Mouse (Mus musculus) ZHBTc4 (cell line): Measurements from ENCODE around the gene Srr.
A peak's percentile ranks its signal among the peaks of the same experiment; 100 is the strongest.

Source experiments
- DNase-seq: peaks from one replicate; pipeline ENCODE4 v3.0.0-alpha.2; 2011; ENCODE audit warnings: low read depth, low spot score

The Srr gene

DNA sequence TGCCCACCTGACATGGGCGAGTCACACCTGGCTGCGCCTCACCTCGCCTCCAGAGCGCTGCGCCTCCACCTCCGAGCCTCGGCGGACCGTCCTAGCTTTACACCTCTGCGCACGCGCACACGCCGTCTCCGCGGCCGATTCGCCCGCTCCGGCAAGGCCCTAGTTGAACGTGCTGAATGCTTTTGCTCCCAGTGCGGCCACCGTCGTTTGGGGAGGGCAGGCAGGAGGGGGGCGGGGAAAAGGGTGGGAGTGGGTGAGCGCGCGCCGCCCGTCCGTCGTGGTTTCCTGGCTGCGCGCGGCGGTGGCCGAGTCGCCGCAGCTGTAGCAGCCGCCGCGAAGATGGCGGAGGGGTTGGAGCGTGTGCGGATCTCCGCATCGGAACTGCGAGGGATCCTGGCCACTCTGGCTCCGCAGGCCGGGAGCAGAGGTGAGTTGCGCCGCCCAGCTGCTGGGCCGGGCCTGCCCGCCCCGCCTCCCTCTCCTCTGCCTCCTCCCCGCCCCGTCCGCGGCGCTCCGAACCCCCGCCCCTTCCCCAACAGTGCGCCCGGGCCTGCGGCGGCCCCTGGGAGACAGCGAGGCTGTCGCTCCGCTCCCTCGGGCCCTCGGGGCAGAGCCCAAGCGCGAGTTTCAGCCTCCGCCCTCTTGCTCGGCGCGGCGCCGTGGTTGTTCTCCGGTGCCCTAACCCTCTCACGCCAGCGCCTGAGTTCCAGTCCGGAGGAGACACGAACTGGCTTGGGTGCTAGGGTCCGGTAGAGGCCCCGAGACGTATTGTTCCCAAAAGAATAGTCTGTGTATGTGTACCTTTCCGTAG lies at the start of gene Srr, which contains the start of gene Smg6:
Srr (minus strand) TSS at position 372 of the 811 bp plus-strand sequence.
Smg6 (plus strand) TSS at position 247 of the 811 bp plus-strand sequence.
- peak; percentile 99 for DNase-seq

DNA sequence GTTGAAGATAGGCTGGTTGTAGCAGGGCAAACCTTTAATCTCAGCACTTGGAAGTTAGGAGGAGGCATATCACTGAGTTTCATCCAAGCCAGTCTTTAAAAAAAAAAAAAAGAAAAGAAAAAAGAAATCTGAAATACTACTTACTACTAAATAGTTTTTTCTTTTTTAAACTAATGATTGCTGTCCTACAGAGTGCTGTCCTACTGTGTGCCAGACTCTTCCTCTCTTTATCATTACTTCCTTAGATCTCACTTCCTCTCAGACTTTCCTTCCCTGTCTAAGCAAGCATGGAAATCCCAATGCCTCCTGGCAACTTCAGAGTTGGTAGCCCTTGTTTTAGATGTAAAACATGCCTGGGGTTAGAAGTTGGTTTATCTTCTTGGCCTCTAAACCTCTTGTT lies 48.9 kb upstream of the Srr start:
- DNase-seq, result no peak

DNA sequence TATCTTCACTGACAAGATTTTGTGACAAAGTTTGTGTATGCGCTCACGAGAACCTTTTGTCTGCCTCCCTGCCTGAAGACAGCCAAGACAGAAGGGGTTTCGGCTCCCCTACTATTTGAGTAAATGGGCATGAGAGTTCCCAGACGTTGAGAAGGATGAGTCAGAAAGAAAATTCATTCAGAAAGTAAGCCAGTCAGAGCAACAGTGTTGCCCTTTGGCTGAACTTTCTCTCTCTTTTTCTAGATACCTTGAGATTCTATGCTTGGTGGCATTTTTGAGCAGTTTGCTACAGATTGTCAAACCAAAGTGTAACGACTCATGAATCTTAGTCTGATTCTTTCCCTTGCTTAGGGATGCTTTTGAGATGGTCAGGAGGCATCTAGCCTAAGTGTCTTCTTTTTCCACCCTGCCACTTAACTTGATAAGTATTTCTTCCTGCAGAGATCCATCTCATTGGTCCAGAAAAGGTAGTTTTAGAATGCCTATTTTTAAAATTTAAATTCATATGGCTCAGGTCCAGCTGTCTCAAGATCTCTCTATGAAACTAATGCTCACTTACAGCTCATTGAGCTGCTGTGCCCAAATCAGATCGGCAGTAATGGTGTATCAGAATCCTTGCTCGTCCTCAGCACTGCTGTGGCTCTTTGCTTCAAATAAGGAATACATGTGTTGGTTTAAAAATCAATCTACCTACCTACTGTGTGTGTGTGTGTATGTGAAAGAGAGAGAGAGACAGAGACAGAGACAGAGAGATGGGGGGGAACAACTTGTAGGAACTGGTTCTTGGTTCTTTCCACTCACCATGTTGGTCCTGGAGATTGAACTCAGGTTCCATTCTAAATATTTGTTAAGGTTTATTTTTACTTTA lies 47.8 kb upstream of the Srr start:
- DNase-seq, result no peak

DNA sequence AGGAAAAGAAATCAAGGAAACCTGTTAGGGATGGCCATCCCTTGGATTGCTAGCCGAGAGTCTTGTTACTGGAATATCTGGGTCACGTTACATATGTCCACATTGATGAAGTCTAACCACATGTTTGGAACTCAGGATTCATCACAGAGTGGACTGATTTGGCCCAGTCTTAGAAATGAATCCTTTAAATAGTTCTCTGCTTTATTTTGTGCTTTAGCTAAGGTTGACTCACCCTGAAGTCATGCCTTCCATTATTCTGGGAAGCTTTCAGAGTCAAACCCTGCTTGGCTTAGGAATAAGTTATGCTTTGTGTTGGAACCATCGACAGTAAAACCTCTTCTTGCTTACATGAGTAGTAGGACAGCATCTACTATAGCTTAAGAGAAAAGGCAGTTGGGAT lies 39.8 kb upstream of the Srr start:
- no peak for DNase-seq

DNA sequence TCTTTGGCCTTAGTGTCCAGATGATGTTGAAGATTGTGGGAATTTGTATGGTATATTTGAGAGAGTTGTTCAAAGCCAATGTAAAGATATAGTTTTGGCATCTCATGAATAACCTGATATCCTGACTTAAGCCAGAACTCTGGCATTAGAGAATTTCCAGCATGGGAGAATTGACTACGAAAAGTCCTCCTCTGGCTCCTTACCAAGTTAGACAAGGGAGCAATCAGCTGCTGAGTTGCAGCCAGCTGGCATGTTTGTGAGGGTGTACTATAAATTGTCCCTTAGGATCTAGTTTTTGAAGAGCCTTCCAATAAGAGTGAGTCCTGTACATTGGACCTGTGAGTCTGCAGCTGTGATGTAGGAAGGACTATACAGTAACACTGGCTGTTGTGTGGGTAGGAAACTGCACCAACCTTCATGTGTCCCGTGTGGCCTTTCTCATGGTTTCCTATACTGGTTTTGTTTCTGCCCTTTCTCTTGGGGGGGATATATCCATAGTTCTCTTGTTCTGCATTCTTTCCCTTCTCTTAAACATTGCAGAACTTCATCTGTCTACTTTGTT lies 37.2 kb upstream of the Srr start:
- no peak for DNase-seq

DNA sequence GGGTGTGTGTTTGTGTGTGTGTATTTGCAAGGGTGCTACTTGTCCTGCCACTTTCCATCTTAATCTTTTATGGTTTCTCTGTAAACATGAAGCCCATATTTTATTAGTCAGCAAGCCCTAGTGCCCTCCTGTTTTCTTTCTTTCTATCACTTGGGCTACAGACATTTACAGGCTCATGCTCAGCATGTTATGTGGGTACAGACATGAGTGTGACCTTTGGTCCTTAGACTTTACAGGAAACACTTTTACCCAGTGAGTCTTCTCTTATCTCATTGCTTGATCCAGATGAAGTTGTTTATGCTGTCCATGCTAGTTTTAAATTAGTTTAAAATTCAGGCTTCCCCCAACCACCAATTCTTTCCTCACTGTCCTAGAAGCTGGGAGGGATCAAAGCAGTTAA lies 36.2 kb upstream of the Srr start:
- no peak for DNase-seq

DNA sequence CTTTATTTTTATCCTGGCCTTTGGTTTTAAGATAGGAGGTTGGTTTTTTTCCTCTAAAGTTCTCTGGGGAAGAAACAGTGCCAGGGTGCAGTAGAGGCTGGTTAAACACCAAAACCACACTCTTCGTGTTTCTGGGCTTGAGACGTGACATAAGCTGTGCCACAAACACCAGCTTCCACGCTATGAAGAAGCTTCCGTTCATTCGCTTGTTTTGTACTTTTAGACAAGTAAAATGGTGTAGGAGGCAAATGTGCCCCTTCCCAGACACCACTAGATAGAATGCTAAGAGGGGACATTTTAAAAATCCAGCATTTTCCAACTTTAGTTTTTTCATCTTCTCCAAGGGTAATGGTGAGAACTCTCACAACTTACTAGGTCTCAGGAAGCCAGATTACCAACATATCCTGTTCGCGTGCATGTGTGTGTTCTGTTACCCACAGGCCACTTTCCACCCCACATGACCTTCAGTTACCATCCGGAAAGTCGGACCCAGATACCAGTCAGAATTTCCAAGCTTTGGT lies 34.3 kb upstream of the Srr start:
- no peak for DNase-seq

DNA sequence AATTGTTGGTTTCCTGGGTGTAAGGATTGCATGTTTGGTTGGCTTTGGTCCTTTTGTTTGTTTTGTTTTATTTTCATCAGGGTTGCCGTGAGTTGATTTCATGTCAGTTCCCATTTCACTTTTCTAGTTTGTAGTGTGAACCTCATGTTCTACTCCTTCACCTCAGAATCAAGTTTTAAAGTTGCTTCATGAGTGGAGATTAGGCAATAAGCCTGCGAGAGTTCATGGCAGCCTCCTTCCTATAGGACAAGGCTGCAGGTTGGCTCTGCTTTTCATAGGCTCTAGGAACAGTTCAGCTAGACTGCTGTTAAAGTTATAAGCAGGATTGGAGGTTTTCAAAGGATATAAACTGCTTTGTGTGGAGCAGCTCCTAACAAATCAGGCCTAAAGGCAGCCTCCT lies 33.8 kb upstream of the Srr start:
- no peak for DNase-seq

DNA sequence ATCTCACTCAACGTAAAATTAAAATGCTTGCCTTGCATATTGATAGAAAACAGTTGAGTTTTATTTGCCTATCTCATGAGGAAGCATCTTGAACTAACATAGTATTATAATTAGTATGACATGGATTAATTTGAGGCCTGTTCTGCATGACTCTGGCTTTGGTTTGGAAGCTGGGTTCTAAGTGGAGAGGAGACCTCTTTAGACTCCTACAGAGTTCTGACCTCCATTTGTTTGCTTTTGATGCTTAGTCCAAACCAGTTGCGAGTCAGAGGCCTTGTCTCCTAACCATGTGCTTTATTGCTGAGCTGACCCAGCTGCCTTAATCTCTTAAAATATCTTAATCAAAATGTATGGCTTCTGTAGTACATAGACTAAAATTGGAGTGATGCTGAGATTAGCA lies 31.9 kb upstream of the Srr start:
- DNase-seq, result no peak

DNA sequence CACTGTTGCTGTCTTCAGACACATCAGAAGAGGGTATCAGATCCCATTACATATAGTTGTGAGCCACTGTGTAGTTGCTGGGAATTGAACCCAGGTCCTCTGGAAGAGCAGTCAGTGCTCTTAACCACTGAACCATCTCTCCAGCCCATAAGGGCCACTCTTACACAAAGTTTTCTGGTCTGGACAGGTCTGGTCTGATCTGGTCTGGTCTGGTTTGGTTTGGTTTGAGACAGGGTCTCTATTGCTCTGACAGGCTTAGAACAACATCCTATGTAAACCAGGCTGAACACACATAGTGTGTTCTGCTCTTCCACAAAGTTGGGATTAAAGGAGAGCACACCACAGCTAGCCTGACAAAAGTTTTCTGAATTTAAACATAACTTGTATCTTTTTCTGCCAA lies 30.3 kb upstream of the Srr start:
- DNase-seq, result peak; percentile 71

DNA sequence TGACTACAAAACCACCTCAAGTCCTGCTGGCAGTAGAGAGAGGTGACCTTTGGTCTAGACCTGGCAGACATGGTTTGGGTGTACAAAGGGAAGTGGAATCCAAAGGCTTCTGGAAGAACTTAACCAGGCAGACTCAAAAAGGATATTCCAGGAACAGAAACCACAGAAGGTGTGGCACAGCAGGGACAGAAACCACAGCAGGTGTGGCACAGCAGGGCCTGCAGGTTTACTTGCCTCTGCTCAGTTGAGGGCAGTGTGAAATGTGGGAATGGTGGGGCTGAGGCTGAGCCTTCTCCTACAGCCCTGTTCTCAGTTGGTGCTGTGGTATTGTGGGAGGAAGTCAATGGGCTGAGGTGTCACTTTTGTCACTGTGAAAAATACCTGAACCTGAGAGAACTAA lies 29.2 kb upstream of the Srr start:
- no peak for DNase-seq

DNA sequence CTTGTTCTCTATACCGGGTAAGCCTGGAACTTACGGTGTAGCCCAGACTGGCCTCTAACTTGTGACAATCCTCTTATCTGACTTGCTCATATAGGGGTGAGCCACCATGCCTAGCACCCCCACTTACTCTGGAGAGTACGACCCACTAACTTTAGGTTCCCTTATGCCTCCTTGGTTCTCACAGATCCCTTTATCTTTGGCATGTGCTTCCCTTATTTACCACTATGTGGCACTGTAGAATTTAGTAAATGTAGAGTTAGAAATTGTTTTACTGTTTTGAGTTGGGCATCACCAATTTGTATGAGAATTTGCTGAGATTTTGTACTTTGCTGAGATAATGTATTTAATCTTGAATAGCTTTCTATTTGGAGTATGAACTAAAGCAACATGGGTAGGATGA lies 20.6 kb upstream of the Srr start:
- DNase-seq, result peak; percentile 55

DNA sequence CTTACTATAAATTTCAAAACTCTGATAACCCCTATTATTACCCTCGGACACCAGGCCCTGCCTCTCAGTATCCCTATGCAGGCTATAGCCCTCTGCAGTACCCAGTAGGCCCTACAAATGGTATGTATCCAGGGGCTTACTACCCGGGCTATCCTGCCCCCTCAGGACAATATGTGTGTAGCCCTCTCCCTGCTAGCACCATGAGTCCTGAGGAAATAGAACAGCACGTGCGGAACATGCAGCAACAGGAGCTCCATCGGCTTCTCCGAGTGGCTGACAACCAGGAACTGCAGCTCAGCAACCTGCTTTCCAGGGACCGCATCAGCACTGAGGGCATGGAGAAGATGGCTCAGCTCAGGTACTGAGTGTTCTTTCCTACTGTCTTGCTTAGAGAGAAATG lies 4.6 kb upstream of the Srr start:
- peak; percentile 41 for DNase-seq

DNA sequence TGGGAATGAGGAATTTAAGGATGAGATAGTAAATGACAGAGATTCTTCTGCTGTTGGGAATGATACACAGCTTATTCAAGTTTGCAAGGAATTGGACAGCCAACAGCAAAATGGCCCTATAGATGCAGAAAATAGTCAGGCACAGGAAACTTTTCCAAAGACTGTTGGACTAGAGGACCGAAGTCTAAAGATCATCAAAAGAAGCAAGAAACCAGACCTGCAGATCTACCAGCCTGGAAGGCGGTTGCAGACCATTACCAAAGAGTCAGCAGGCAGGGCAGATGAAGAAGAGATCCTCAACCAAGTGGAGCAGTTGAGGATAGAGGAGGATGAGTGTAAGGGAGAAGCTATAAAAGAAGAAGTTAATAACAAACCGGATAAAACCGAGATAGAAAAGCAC lies 3.4 kb upstream of the Srr start:
- no peak for DNase-seq

DNA sequence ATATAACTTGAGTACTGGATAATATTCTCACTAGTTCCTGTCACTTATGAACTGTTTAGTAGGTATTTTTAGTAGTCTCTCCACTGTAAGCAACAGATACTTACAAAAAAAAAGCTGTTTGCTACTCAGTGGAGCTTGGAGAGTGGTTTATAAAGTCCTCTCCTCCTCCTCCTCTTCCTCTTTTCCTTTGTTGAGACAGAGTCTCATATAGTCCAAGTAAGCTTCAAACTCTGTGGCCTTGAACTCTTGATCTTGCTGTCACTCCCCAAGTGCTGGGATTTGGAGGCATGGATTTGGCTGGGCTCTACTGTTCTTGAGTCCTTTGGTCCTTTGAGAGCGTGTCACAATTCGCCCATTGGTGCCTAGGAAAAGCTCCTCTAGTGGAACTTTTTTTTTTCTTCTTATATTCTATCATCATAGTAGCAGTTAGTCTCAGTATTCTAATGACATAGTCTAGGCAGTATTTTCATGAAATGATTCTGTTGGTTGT lies 1.5 kb upstream of the Srr start:
- no peak for DNase-seq

DNA sequence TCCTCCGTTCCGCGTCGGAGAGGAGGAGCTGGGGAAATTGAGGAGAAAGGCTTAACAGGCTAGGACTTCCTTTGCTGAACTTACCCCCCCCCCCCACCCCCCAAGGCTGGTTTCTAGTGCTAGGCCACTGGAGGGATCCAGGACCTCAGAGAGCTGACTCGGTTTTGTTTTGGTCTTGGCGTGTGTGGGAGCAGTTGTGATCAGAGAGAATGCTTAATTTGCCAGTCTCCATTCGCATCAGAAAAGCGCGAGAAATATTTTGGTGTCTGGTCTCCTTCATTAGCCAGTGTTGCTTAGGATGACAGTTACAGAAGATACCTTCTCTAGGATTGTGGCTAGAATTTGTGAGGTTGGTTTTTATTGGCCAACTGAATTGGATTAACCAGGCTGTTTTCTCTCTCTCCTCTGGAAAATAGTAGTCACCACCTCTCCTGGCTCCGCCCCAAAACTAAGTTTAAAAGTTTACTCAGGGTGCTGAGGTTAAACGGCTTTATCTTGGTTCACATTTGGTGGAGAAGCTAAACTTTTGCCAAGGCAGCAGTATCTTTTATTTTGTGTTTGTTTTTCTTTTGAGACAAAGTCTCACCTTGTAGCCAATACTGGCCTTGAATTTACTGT lies 749 bp upstream of the Srr start:
- DNase-seq, result no peak

DNA sequence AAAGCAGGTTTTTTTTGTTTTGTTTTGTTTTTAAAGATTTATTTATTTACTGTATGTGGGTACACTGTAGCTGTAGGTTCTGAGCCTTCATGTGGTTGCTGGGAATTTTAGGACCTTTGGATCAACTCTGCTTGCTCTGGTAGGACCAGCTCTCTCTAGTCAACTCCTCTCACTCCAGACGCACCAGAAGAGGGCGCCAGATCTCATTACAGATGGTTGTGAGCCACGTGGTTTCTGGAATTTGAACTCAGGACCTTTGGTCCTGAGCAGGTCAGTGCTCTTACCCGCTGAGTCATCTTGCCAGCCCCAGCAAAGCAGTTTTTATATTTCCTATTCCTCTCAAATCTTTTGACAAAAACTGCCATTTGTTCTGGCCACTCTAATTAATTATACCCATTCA lies 1.6 kb downstream of the Srr start:
- peak; percentile 74 for DNase-seq

DNA sequence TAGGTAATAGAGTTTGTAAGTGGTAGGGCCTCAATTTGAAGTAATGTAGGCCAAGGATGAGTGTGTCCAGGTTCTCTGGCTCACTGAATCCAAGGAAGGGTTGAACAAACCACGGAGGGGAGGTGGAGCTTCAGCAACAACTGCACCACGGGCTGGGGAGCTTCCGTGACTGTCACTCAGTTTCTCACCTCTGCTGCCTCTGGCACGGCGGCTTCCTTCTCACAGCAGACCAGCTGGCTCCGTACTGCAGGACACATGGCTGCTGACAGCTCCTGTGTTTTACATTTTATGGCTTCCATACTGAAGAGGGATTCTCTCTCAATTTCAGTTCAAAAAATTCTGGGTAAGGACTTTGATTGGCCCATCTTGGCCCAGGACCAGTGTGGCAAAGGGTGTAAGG lies 6.5 kb downstream of the Srr start:
- peak; percentile 37 for DNase-seq

DNA sequence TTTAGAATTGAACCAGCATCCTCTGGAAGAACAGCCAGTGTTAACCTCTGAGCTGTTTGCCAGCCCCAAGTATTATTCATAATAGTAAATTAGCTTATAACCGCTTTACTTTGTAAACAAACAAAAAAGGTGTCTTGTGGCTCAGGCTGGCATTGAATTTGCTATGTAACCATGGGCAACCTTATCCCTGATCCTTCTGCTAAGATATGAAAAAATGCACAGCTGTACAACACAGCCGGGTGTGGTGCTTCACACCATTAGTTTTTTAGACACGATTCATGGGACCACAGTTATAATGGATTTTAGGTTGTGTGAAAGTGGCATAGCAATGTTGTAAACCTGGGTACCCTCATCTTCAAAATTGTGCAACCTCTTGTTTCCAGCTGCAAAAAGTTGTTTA lies 13.3 kb downstream of the Srr start:
- no peak for DNase-seq

DNA sequence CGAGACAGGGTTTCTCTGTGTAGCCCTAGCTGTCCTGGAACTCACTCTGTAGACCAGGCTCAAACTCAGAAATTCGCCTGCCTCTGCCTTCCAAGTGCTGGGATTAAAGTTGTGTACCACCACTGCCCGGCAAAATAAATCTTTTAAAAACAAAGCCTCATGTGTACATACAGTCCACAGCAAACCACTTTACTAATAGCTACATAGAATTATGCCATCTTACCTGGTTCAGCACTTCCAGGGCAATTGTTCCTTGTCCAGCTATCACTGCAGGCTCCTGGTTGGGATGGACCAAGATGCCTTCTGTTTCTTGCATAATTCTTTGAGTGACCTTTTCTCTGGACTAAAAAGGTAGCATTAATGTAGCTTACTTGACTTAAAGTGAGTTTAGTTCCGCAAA lies 15.8 kb downstream of the Srr start:
- DNase-seq, result no peak

DNA sequence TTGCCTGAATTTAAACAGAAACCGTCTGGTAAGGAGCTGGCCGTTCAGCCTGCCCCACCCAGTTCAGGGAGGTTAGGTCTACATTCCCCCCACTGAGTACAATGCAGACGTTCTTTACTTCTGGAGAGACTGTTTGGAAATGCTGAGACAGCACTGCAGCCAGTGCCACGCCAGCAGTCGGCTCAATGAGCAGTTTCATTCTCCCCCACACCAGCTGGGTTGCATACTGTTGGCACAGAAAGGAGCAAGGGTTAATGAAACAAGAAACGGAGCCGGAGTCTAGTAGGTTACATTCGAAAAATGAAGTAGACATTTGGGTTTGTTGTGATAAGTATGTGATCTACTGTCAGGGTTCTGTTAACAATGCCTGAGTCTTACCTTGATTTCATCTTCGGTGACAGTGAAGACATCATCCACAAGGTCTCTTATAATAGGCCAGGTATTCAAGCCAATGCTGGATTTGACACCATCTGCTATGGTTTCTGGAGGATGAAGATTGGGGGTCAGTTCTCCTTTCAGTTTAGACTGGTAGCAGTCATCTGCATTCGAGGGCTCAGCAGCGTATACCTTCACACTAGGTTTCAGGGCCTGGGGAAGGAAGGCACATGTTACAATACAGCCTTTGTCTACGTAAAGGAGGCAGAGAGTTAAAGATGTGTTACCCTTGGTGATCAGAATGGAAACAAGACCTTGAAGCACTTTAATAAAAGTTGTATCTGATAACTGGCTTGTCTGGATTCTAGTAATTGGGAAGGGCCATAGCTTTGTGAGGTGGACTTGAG lies 16.9 kb downstream of the Srr start:
- DNase-seq, result peak; percentile 32
